Mouse (Mus musculus): Measurements from ENCODE around the gene Dennd1b. TPM values are rescaled to one million over a fixed set of nuclear protein-coding genes. Genes with fewer than 3 reads are reported as not detected.

Gene Dennd1b
- polyA plus RNA-seq, 1 experiment from 2014 or later: 10.7 TPM

- Histone ChIP-seq H3K4me3 (ENCODE audit: low read depth, low read length) (no peak overlapping the region), H3K4me1 (replicated peaks; ENCODE audit: control insufficient read depth, insufficient read depth) (no peaks in the 10 kb centered on the region), H3K9ac (ENCODE audit: low read length) (no peak overlapping the region), H3K27me3 (ENCODE audit: control insufficient read depth, insufficient read depth, low read length) (no peaks in the 10 kb centered on the region), H3K27ac (replicated peaks) (no peak overlapping the region; the same call in 1 of the 2 replicates), H3K9me3 (ENCODE audit: control insufficient read depth, low read length) (no peaks in the 10 kb centered on the region), H3K4me2 (replicated peaks; ENCODE audit: low read depth) (no peak overlapping the region), H3K36me3 (ENCODE audit: control insufficient read depth, insufficient read depth, low read length) (no peaks in the 10 kb centered on the region)
- no peak for TF ChIP-seq EP300 (optimal IDR thresholded peaks at IDR 0.05)
- TF ChIP-seq CTCF (IDR thresholded peaks at IDR 0.05; ENCODE audit: low read depth): no peak
- WGBS: 80% methylated on average over 4 of the region's 4 CpGs
- DNase-seq (ENCODE audit: low spot score): no peak
- no peak for ATAC-seq (ENCODE audit: low FRiP score, low TSS enrichment)
These were observed 6.1 kb upstream of the Dennd1b start for GRCm38 (mm10) chr1:138957111-138957510.

DNA sequence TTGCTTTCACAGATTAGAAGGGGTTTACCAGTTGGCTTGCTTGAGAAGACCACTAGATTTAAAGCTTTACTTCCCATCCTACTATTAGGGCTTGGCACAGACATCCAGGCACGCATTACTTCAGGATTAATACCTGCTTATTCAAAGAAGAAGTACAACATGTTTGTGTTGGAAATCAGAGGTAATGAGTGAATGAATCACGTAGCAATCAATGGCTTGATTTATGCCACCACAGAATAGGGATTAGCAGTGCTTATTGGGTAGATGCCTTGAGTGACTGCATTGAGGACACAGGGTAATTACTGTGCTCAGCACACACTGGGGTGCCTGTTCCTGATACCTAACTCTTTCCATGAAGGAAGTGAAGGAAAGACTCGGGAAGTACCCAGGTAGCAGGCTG, 4.4 kb upstream of the Dennd1b start:
- H3K4me1 ChIP-seq (replicated peaks; ENCODE audit: control insufficient read depth, insufficient read depth): no peaks in the 10 kb centered on the region
- TF ChIP-seq EP300 (optimal IDR thresholded peaks at IDR 0.05) (no peak), CTCF (IDR thresholded peaks at IDR 0.05; ENCODE audit: low read depth) (no peak)
- DNase-seq (ENCODE audit: low spot score): no peak
- 0 out of 2 replicates have a peak, but pooled peaks have one; percentile 16 for ATAC-seq (ENCODE audit: low FRiP score, low TSS enrichment)
- WGBS: 63% methylated on average over 3 of the region's 3 CpGs
- H3K9me3 ChIP-seq (ENCODE audit: control insufficient read depth, low read length): no peaks in the 10 kb centered on the region
- H3K27me3 ChIP-seq (ENCODE audit: control insufficient read depth, insufficient read depth, low read length): no peaks in the 10 kb centered on the region
- no peaks in the 10 kb centered on the region for H3K36me3 ChIP-seq (ENCODE audit: control insufficient read depth, insufficient read depth, low read length)
- H3K4me2 ChIP-seq (replicated peaks; ENCODE audit: low read depth): no peak overlapping the region
- H3K9ac ChIP-seq (ENCODE audit: low read length): no peak overlapping the region
- no peak overlapping the region for H3K27ac ChIP-seq (replicated peaks)
- H3K4me3 ChIP-seq (ENCODE audit: low read depth, low read length): no peak overlapping the region

DNA sequence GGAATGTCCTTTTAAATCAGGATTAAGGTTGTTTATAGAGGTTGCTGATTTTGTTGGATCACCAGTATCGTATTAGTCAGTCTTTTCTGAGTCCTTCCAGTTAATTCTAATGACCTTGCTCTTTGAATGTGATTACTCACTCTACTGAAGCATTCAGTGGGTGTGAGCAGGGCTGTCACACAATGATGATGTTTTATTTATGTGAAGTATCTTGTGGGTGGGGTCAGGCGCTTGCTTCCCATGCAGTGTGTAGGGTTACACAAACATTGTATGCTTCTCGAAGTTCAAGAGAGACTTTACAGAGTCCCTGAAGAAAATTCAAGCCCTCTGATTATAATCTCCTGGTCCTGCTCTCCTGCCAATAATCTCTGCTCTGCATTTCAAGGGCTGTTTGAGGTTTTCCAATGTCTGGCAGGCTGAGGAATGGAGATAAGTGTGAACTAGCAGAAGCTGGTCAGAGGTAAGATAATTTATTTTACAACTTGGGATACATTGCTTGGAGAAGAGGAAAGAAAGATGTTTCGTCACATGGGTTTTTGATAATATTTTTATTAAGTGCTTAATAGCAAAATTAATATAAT, 3.2 kb upstream of the Dennd1b start:
- no peak overlapping the region for H3K4me2 ChIP-seq (replicated peaks; ENCODE audit: low read depth)
- no peaks in the 10 kb centered on the region for H3K36me3 ChIP-seq (ENCODE audit: control insufficient read depth, insufficient read depth, low read length)
- no peaks in the 10 kb centered on the region for H3K4me1 ChIP-seq (replicated peaks; ENCODE audit: control insufficient read depth, insufficient read depth)
- 0 out of 2 replicates have a peak overlapping the region, but pooled peaks have one; percentile 35 for H3K27ac ChIP-seq (replicated peaks)
- peak; percentile 55 for ATAC-seq (ENCODE audit: low FRiP score, low TSS enrichment)
- H3K9ac ChIP-seq (ENCODE audit: low read length): no peak overlapping the region
- WGBS: 31% methylated on average over 4 of the region's 4 CpGs
- no peaks in the 10 kb centered on the region for H3K27me3 ChIP-seq (ENCODE audit: control insufficient read depth, insufficient read depth, low read length)
- TF ChIP-seq CTCF (IDR thresholded peaks at IDR 0.05; ENCODE audit: low read depth) (no peak), EP300 (optimal IDR thresholded peaks at IDR 0.05) (no peak)
- no peaks in the 10 kb centered on the region for H3K9me3 ChIP-seq (ENCODE audit: control insufficient read depth, low read length)
- no peak for DNase-seq (ENCODE audit: low spot score)
- H3K4me3 ChIP-seq (ENCODE audit: low read depth, low read length): no peak overlapping the region

- H3K36me3 ChIP-seq (ENCODE audit: control insufficient read depth, insufficient read depth, low read length): no peaks in the 10 kb centered on the region
- 33% methylated on average over 9 of the region's 9 CpGs for WGBS
- no peaks in the 10 kb centered on the region for H3K9me3 ChIP-seq (ENCODE audit: control insufficient read depth, low read length)
- peak overlapping the region; percentile 81 for H3K4me3 ChIP-seq (ENCODE audit: low read depth, low read length)
- H3K27ac ChIP-seq (replicated peaks): peak overlapping the region; percentile 97
- H3K4me2 ChIP-seq (replicated peaks; ENCODE audit: low read depth): peak overlapping the region; percentile 74
- no peak for TF ChIP-seq EP300 (optimal IDR thresholded peaks at IDR 0.05)
- no peak for TF ChIP-seq CTCF (IDR thresholded peaks at IDR 0.05; ENCODE audit: low read depth)
- no peak for ATAC-seq (ENCODE audit: low FRiP score, low TSS enrichment)
- no peak for DNase-seq (ENCODE audit: low spot score)
- H3K9ac ChIP-seq (ENCODE audit: low read length): peak overlapping the region; percentile 95; the same call in 1 of the 2 replicates
- no peaks in the 10 kb centered on the region for H3K27me3 ChIP-seq (ENCODE audit: control insufficient read depth, insufficient read depth, low read length)
- no peaks in the 10 kb centered on the region for H3K4me1 ChIP-seq (replicated peaks; ENCODE audit: control insufficient read depth, insufficient read depth)
These were observed 751 bp upstream of the Dennd1b start for GRCm38 (mm10) chr1:138962266-138963101.

- Histone ChIP-seq H3K4me3 (ENCODE audit: low read depth, low read length) (peak overlapping the region; percentile 81), H3K9ac (ENCODE audit: low read length) (peak overlapping the region; percentile 95), H3K36me3 (ENCODE audit: control insufficient read depth, insufficient read depth, low read length) (no peaks in the 10 kb centered on the region), H3K4me1 (replicated peaks; ENCODE audit: control insufficient read depth, insufficient read depth) (no peaks in the 10 kb centered on the region), H3K27ac (replicated peaks) (peak overlapping the region; percentile 97), H3K4me2 (replicated peaks; ENCODE audit: low read depth) (peak overlapping the region; percentile 74), H3K27me3 (ENCODE audit: control insufficient read depth, insufficient read depth, low read length) (no peaks in the 10 kb centered on the region), H3K9me3 (ENCODE audit: control insufficient read depth, low read length) (no peaks in the 10 kb centered on the region)
- TF ChIP-seq CTCF (IDR thresholded peaks at IDR 0.05; ENCODE audit: low read depth) (no peak), EP300 (optimal IDR thresholded peaks at IDR 0.05) (no peak)
- WGBS: under 1% methylated on average over 45 of the region's 50 CpGs
- peak; percentile 60 for DNase-seq (ENCODE audit: low spot score)
- ATAC-seq (ENCODE audit: low FRiP score, low TSS enrichment): peak; percentile 85
These were observed 728 bp downstream of the Dennd1b start for GRCm38 (mm10) chr1:138963868-138964458.
